Comparison of ENCODE assay signal across 10 mouse cellular contexts in genomic region chr9:94534795-94535194, GRCm38 (mm10). TPM values are rescaled to one million over a fixed set of nuclear protein-coding genes. Genes with fewer than 3 reads are reported as not detected.
DNase-seq lines count a peak whose midpoint lies in the region; ATAC-seq and TF ChIP-seq lines count a peak whose summit lies in the region.
"Had no signal": no experiment of that assay in that cellular context is flagged by ENCODE, and none has a peak within 500 bp of the region (broad histone marks: within the 10 kb centered on the region; RNA-seq: fewer than 3 reads in every experiment).

No protein-coding gene starts in this region.

- intact Hi-C loops in heart, adult 2 months (cut with DNase I) = loop anchor here (5.0 kb wide), 1 partner anchor 78 kb away; no protein-coding TSS in a partner anchor
- intact Hi-C loops in heart, postnatal 14 days (cut with DNase I) = loop anchor here (10.0 kb wide), 1 partner anchor 250 kb away; no protein-coding TSS in a partner anchor

- peak overlapping the region; percentile 96 for H3K27ac ChIP-seq in heart, adult 2 months
- H3K27ac ChIP-seq in lung, embryonic 16.5 days (ENCODE audit: low read length) = no peak overlapping the region
- no peak overlapping the region for H3K27ac ChIP-seq in hindbrain, embryonic 15.5 days (replicated peaks)
- H3K27ac ChIP-seq in neural tube, embryonic 14.5 days (ENCODE audit: low read depth, low read length) = no peak overlapping the region

- no peaks in the 10 kb centered on the region; the same call in 1 of the 2 replicates for H3K79me2 ChIP-seq in heart, adult 2 months (replicated peaks; ENCODE audit: control insufficient read depth, insufficient read depth, low read length)

- peaks cover 4% of the 10 kb centered on the region for H3K4me1 ChIP-seq in heart, adult 2 months (ENCODE audit: control insufficient read depth, insufficient read depth, low read length)
- peaks cover 12% of the 10 kb centered on the region for H3K4me1 ChIP-seq in lung, embryonic 16.5 days (replicated peaks; ENCODE audit: control insufficient read depth, insufficient read depth, low read length)
- H3K4me1 ChIP-seq in hindbrain, embryonic 15.5 days (replicated peaks) = peaks cover 29% of the 10 kb centered on the region
- peaks cover 9% of the 10 kb centered on the region for H3K4me1 ChIP-seq in neural tube, embryonic 14.5 days (ENCODE audit: control insufficient read depth, insufficient read depth, low read length)

- no peak overlapping the region for H3K9ac ChIP-seq in heart, adult 2 months (ENCODE audit: low read depth, low read length)
- H3K9ac ChIP-seq in lung, embryonic 16.5 days (ENCODE audit: low read length) = no peak overlapping the region
- peak overlapping the region; percentile 84; the same call in 1 of the 2 replicates for H3K9ac ChIP-seq in hindbrain, embryonic 15.5 days
- H3K9ac ChIP-seq in neural tube, embryonic 14.5 days (replicated peaks; ENCODE audit: low read depth, low read length) = no peak overlapping the region

- peaks cover 19% of the 10 kb centered on the region for H3K36me3 ChIP-seq in heart, adult 2 months (ENCODE audit: control insufficient read depth, insufficient read depth, low read length)
- H3K36me3 ChIP-seq in lung, embryonic 16.5 days (ENCODE audit: control insufficient read depth, insufficient read depth, low read length) = no peaks in the 10 kb centered on the region
- no peaks in the 10 kb centered on the region for H3K36me3 ChIP-seq in hindbrain, embryonic 15.5 days
- no peaks in the 10 kb centered on the region for H3K36me3 ChIP-seq in neural tube, embryonic 14.5 days (ENCODE audit: control insufficient read depth, insufficient read depth, low read length)

- H3K4me3 ChIP-seq in heart, adult 2 months = peak overlapping the region; percentile 84
- peak overlapping the region; percentile 14; the same call in 1 of the 2 replicates for H3K4me3 ChIP-seq in lung, embryonic 16.5 days (ENCODE audit: low read length)
- H3K4me3 ChIP-seq in hindbrain, embryonic 15.5 days = peak overlapping the region; percentile 64
- H3K4me3 ChIP-seq in neural tube, embryonic 14.5 days (ENCODE audit: low read depth, low read length) = peak overlapping the region; percentile 77

- no peak overlapping the region; the same call in 1 of the 2 replicates for H3K4me2 ChIP-seq in lung, embryonic 16.5 days (ENCODE audit: low read depth, low read length)
- H3K4me2 ChIP-seq in hindbrain, embryonic 15.5 days = peak overlapping the region; percentile 67
- H3K4me2 ChIP-seq in neural tube, embryonic 14.5 days (ENCODE audit: low read depth, low read length) = peak overlapping the region; percentile 82; the same call in 1 of the 2 replicates

- H3K27me3 ChIP-seq in heart, adult 2 months (ENCODE audit: control insufficient read depth, insufficient read depth, low read length) = no peaks in the 10 kb centered on the region
- no peaks in the 10 kb centered on the region for H3K27me3 ChIP-seq in lung, embryonic 16.5 days (ENCODE audit: control insufficient read depth, insufficient read depth, low read depth, low read length)
- no peaks in the 10 kb centered on the region for H3K27me3 ChIP-seq in hindbrain, embryonic 15.5 days
- H3K27me3 ChIP-seq in neural tube, embryonic 14.5 days (ENCODE audit: control insufficient read depth, insufficient read depth, low read length) = no peaks in the 10 kb centered on the region; the same call in 1 of the 2 replicates

- no peak for ATAC-seq in lung, embryonic 16.5 days (ENCODE audit: low read depth)
- no peak for ATAC-seq in hindbrain, embryonic 15.5 days (ENCODE audit: low FRiP score, low read depth)
- no peak for ATAC-seq in neural tube, embryonic 14.5 days (ENCODE audit: low read depth)

- TF ChIP-seq EP300 in heart, adult 2 months (IDR thresholded peaks at IDR 0.05; ENCODE audit: insufficient read depth, low read depth, low read length) = no peak

- no peak for DNase-seq in heart, adult 2 months
- no peak for DNase-seq in heart, postnatal 14 days
- no peak for DNase-seq in lung, postnatal 4 days
- DNase-seq in urinary bladder, adult 18-20 months (ENCODE audit: low spot score in 2 of 2) = no peak
- DNase-seq in right cerebral cortex, adult 2 months (ENCODE audit: low spot score in 2 of 2) = no peak
- DNase-seq: cerebellum, adult 9-11 months had no signal

- peak; percentile 70 for TF ChIP-seq CTCF in heart, adult 2 months (IDR thresholded peaks at IDR 0.05)

- no peak for TF ChIP-seq POLR2A in heart, adult 2 months (IDR thresholded peaks at IDR 0.05; ENCODE audit: insufficient read depth, low read depth, low read length)

- H3K9me3 ChIP-seq in lung, embryonic 16.5 days (ENCODE audit: control insufficient read depth, low read length) = no peaks in the 10 kb centered on the region
- no peaks in the 10 kb centered on the region for H3K9me3 ChIP-seq in hindbrain, embryonic 15.5 days
- H3K9me3 ChIP-seq in neural tube, embryonic 14.5 days (ENCODE audit: control insufficient read depth, low read length) = no peaks in the 10 kb centered on the region
- H3K9me3 ChIP-seq: G1E had no signal

RNA-seq across cellular contexts. Expression of gene 1190002N15Rik, which starts 3.1 kb away (rescaled TPM):
- total RNA-seq in heart, adult 2 months (2021) = 10 to 100 TPM; 25.9 to 31.7 TPM
- polyA plus RNA-seq in heart, adult 2 months (2012; rRNA removed) = 10.8 and 17.5 TPM in 2 replicates
- 10 to 100 TPM; 27.3 to 27.5 TPM for total RNA-seq in heart, postnatal 14 days (2021)
- polyA plus RNA-seq in lung, embryonic 16.5 days (2015; fragmentation: Nextera tagmentation; extraction: Ambion mirVana) = 6.9 and 7.7 TPM in 2 replicates
- polyA plus RNA-seq in hindbrain, embryonic 15.5 days (2015; fragmentation: Nextera tagmentation; extraction: Ambion mirVana) = 17.5 and 18.4 TPM in 2 replicates
- polyA plus RNA-seq in neural tube, embryonic 14.5 days (2014; fragmentation: Nextera tagmentation; extraction: Ambion mirVana) = 8.8 and 11.1 TPM in 2 replicates

Comparison
In these comparisons a context has a peak if more than half of its experiments do, and no peak if none do; other contexts are left out.
1. H3K4me3 ChIP-seq: peak in every context shown above with its lines; median percentile 84 in heart, adult 2 months; 77 in neural tube, embryonic 14.5 days; 64 in hindbrain, embryonic 15.5 days; 14 in lung, embryonic 16.5 days.